Mouse (Mus musculus) thymus, postnatal 36 days (tissue): ENCODE data around the gene Rapgef2.

Source experiments
- DNase-seq, 2 experiments: peaks; one replicate each; pipeline ENCODE4 v3.0.0; 2022; ENCODE audit warnings: mixed read lengths in 2 of 2

The Rapgef2 gene

GRCm38 (mm10) chr3:79275856-79276645 lies 10.3 kb downstream of the Rapgef2 start:
- no peak for DNase-seq

GRCm38 (mm10) chr3:79273350-79273749 lies 13.0 kb downstream of the Rapgef2 start:
- no peak for DNase-seq

GRCm38 (mm10) chr3:79272939-79273338 lies 13.4 kb downstream of the Rapgef2 start:
- no peak for DNase-seq

- no peak for DNase-seq
Measured at GRCm38 (mm10) chr3:79270980-79271555, 15.2 kb downstream of the Rapgef2 start.

- no peak for DNase-seq
Measured at GRCm38 (mm10) chr3:79269872-79270271, 16.4 kb downstream of the Rapgef2 start.

- DNase-seq: no peak
Measured at GRCm38 (mm10) chr3:79266976-79267375, 19.3 kb downstream of the Rapgef2 start.

GRCm38 (mm10) chr3:79261816-79262316 lies 24.5 kb downstream of the Rapgef2 start:
- no peak for DNase-seq

- DNase-seq: no peak
Measured at GRCm38 (mm10) chr3:79254023-79254422, 32.3 kb downstream of the Rapgef2 start.

GRCm38 (mm10) chr3:79253416-79253815 lies 32.9 kb downstream of the Rapgef2 start:
- DNase-seq: no peak

GRCm38 (mm10) chr3:79252921-79253394 lies 33.4 kb downstream of the Rapgef2 start:
- DNase-seq: no peak

GRCm38 (mm10) chr3:79249955-79250354 lies 36.4 kb downstream of the Rapgef2 start:
- DNase-seq: no peak

GRCm38 (mm10) chr3:79248659-79249235 lies 37.6 kb downstream of the Rapgef2 start:
- no peak for DNase-seq

- DNase-seq: peak; percentile 19 to 24
Measured at GRCm38 (mm10) chr3:79248208-79248607, 38.1 kb downstream of the Rapgef2 start.

GRCm38 (mm10) chr3:79244347-79244746 lies 42.0 kb downstream of the Rapgef2 start:
- DNase-seq: no peak

GRCm38 (mm10) chr3:79242922-79243705 lies 43.2 kb downstream of the Rapgef2 start:
- no peak for DNase-seq

- DNase-seq: no peak
Measured at GRCm38 (mm10) chr3:79242298-79242697, 44.0 kb downstream of the Rapgef2 start.

- no peak for DNase-seq
Measured at GRCm38 (mm10) chr3:79239066-79239462, 47.3 kb downstream of the Rapgef2 start.

- DNase-seq: no peak
Measured at GRCm38 (mm10) chr3:79238456-79239065, 47.8 kb downstream of the Rapgef2 start.

GRCm38 (mm10) chr3:79237619-79238342 lies 48.5 kb downstream of the Rapgef2 start:
- DNase-seq: peak; percentile 20 to 40

GRCm38 (mm10) chr3:79234485-79234884 lies 51.8 kb downstream of the Rapgef2 start:
- DNase-seq: no peak
